Mouse (Mus musculus): ENCODE data around the gene Chchd2. TPM values are rescaled to one million over a fixed set of nuclear protein-coding genes. Genes with fewer than 3 reads are reported as not detected.

The Chchd2 gene
- polyA plus RNA-seq (2012; rRNA removed), result 620 and 774 TPM in 2 replicates

DNA sequence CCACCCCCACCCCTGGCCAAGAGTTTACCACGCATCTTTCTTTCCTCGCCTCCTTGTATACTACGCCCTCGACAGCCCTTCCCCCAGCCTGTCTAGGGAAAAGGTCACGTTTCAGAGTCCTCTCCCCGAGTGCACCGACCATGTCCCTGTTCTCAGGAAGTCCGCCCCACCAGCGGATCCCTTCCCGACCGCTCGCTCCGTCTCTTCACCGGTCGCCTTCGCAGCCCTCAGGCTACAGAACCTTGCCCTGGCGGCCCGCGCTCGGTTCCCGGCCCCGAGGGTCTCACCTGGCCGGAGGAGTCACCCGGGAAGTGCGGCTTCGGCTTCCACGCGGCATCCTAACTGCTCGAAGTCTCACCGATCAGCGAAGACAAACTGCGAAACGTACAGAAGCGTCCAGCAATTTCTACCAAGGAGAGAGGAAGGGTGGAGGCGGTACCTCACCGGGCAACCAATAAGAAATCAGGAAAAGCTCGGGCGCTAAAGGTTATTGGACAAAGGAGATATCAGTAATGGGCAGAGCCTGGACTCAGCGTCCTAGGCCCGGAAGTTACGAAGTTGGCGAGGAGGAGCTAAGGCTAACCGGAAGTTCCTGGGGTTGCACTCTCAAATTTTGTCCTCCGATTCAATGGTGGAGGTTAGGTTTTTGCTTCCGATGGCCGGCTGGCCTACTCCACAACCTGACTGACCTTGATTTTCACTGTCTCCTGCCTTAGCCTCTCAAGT is at the start of gene Chchd2:
Chchd2 (minus strand) TSS at position 560 of the 726 bp plus-strand sequence.

DNA sequence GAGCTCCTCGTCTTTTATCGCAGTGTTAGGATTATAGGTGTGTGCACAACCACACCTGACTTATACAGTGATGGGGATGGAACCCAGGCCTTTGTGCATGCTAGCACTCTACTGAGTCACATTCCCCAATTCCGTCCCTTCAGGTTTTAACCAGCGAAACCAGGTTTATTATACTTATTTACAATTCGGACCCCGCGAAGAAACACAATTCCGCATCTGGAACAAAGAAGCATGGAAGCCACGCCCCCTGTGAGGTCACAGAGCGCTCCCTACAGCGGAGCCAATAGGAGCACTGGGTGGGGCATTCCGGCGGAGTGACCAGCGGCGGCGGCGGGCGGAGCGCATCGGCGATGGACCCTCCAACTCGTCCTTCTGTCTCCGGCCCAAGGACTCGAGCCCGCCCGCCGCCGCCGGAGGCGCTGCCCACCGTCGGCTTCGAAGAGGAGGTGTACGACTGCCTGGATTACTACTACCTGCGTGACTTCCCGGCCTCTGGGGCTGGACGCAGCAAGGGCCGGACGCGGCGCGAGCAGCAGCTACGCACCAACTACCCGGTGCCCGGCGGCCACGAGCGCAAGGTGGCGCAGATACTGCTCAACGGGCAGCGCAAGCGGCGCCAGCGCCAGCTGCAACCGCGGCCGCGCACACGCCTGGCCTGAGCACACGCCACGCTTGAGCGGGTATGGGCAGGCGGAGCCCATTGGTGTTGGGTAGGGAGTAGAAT is 21.1 kb upstream of the Chchd2 start, which contains the start of gene Nupr1l:
Nupr1l (plus strand) TSS at position 299 of the 724 bp plus-strand sequence.

DNA sequence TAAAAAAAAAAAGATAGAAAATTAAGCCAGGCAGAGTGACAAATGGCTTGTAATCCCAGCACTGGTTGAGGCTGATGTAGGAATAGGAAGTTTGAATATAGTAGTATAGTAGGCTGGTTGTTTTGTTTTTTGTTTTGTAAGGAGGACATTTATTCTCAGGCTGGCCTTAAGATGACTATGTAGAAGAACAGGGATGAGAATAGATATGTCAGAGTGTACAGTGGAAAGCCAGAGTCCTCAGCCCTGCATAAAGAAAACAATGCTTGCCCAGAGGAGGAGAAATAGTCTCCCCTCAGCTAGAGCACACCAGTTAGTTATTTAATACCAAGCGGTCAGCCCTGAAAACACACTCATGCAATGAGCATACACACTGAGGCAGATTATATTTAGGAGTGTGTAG is 11.2 kb upstream of the Chchd2 start, which contains the start of gene Phkg1:
Phkg1 (minus strand) TSS at position 101 of the 400 bp plus-strand sequence.

DNA sequence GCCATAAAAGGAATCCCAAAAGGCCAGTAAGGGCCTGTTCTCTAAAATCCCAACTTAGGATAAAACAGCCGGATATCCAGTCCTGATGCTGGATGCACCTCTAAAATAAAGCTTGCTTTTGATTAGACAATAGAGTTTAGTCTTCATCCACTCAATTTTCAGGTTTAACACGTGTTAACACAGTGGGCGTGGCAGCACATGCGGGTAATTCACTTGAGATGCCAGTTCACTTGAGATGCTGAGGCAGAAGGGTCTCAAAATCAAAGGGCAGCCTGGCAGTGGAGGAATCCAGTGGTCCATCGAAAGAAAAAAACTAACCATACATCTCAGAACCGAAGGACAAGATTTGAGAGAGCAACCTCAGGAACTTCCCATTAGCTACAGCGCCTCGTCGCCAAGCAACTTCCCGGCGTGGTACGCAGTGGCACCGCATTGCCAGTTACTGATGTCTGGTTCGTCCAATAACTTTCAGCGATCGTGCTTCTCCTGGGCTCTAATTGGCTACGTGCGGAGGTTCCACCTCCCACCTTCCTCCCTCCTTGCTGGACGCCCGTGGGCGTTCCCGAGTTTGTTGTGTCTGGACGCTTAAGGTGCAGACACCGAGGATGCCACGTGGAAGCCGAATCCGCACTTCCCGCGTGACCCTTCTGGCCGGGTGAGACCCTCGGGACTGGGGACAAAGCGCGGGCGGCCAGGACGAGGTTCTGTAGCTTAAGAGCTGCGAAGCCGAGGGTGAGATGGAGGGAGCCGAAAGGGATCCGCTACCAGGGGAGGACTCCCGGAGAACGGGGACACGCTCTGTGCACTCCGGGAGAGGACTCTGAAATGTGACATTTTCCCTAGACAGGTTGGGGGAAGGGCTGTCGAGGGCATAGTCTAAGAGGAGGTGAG is 8.2 kb upstream of the Chchd2 start, which contains the start of gene Zbed5:
Zbed5 (plus strand) TSS at position 526 of the 891 bp plus-strand sequence.

DNA sequence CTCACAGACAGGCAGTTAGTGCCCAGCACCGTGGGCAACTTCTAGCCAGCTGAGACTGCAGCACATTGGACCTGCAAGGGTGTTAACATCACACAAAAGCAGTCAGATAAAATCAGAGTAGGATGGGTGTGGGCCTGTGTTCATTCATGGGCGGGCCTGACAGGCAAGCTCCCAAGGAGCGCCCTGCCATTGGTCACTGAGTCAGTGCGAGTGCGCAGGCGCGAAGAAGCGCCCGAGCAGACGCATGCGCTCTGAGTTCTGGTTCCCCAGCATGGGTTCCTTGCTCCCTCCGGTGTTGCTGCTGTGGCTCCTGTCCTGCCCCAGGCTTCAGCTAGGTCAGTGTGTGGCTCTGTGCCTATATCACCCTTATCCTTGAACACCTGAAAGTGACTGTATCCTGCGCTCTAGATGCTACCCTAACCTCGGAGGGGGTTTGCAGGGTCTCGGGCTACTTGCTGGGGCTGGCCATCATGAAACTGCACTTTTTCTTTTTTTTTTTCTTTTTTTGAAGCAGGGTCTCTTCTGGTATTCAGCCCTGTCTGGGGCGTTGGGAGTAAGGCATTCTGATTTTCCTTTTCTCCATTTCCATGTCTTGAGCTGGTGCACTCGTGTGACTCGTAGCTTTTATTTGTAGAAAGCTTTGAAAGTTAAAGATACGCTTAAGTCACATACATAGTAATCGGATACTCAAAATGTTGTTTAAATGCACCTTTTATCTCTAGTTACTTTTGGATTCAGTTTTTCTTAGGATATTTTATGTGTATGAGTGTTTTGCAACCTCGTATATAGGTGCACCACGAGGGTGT is 40.3 kb downstream of the Chchd2 start, which contains the start of gene Sumf2:
Sumf2 (plus strand) TSS at position 235 of the 806 bp plus-strand sequence.

Other genes with a start within 250 kb of the Chchd2 start
- 3.2 and 6.1 TPM in 2 replicates for gene Zfp11, start 217.4 kb downstream of the Chchd2 start, polyA plus RNA-seq (2012; rRNA removed)
- gene Sept14, start 179.0 kb downstream of the Chchd2 start, polyA plus RNA-seq (2012; rRNA removed), result not detected in 2 replicates
- gene Mrps17, start 172.0 kb downstream of the Chchd2 start, polyA plus RNA-seq (2012; rRNA removed), result 95.9 and 127 TPM in 2 replicates
- gene Nipsnap2, start 162.4 kb downstream of the Chchd2 start, polyA plus RNA-seq (2012; rRNA removed), result 41.6 and 65.7 TPM in 2 replicates
- 17.9 and 22.6 TPM in 2 replicates for gene Psph, start 100.0 kb downstream of the Chchd2 start, polyA plus RNA-seq (2012; rRNA removed)
- 36.9 and 41.2 TPM in 2 replicates for gene Sumf2, start 40.5 kb downstream of the Chchd2 start, polyA plus RNA-seq (2012; rRNA removed)
- gene Zbed5, start 8.3 kb upstream of the Chchd2 start, polyA plus RNA-seq (2012; rRNA removed), result 5.5 and 9.3 TPM in 2 replicates
- 0.10 and 0.15 TPM in 2 replicates for gene Phkg1, start 11.1 kb upstream of the Chchd2 start, polyA plus RNA-seq (2012; rRNA removed)
- gene Nupr1l, start 21.1 kb upstream of the Chchd2 start, polyA plus RNA-seq (2012; rRNA removed), result 3.0 and 4.3 TPM in 2 replicates
- 21.3 and 36.1 TPM in 2 replicates for gene Vkorc1l1, start 54.5 kb upstream of the Chchd2 start, polyA plus RNA-seq (2012; rRNA removed)
- 18.3 and 26.6 TPM in 2 replicates for gene Gusb, start 115.6 kb upstream of the Chchd2 start, polyA plus RNA-seq (2012; rRNA removed)
- 17.5 and 20.5 TPM in 2 replicates for gene Asl, start 141.8 kb upstream of the Chchd2 start, polyA plus RNA-seq (2012; rRNA removed)
- gene Crcp, start 141.8 kb upstream of the Chchd2 start, polyA plus RNA-seq (2012; rRNA removed), result 46.3 and 53.2 TPM in 2 replicates
- 25.8 and 37.6 TPM in 2 replicates for gene Tpst1, start 185.9 kb upstream of the Chchd2 start, polyA plus RNA-seq (2012; rRNA removed)